Mouse (Mus musculus): ENCODE results near the gene Mars2.

DNA sequence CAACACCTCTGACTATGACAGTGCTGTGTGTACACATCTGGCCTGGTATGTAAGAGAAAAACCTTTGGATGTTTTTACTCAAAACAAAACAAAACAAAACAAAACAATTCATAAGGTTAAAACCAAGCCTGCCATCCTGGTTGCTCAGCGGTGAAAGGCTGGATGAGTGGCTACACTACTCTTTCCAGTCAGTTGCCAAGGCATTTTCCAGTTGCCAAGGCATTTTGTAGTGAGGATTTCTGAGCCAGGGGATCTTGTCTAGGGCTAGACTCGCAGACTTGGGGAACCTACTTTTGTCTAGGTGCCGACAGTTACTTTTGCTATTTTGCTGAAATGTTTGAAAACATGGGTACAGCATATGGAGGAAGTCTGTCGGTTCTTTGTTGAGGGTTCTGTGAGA, 42.0 kb upstream of the Mars2 start:
- TF ChIP-seq EP300 (optimal IDR thresholded peaks at IDR 0.05) (no peak), CTCF (IDR thresholded peaks at IDR 0.05; ENCODE audit: low read depth) (no peak)

Measured in stomach, postnatal 0 days (tissue).